Mouse (Mus musculus) bone marrow macrophage, adult 2 months (primary cell): ENCODE results near the gene Il18.

Experiments
- CTCF ChIP-seq: IDR thresholded peaks from 2 replicates; pipeline ENCODE4 v1.5.1; 2012; ENCODE audit warnings: low read depth, mild to moderate bottlenecking, low read length, moderate library complexity
- POLR2A ChIP-seq: IDR thresholded peaks from 2 replicates; pipeline ENCODE4 v1.6.1; 2012; ENCODE audit warnings: mild to moderate bottlenecking, low read depth, low read length, borderline replicate concordance

- no peak for TF ChIP-seq POLR2A
- no peak for TF ChIP-seq CTCF
Measured at GRCm38 (mm10) chr9:50521562-50521961, 33.1 kb upstream of the Il18 start.
